Mouse (Mus musculus) stomach, postnatal 0 days (tissue): Measurements from ENCODE around the gene Rbms3.

Experiments
- CTCF ChIP-seq: IDR thresholded peaks from 2 replicates; pipeline ENCODE4 v1.5.1; 2016; ENCODE audit warnings: antibody characterized with exemption, low read depth, mild to moderate bottlenecking, moderate library complexity
- EP300 ChIP-seq: optimal IDR thresholded peaks from 2 replicates; pipeline ENCODE3; 2016; ENCODE audit warnings: antibody characterized with exemption

GRCm38 (mm10) chr9:117361431-117361830 is 268.3 kb downstream of the Rbms3 start:
- TF ChIP-seq CTCF (no peak), EP300 (no peak)
